Mouse (Mus musculus) neutrophil, adult 5-6 weeks (primary cell): Measurements from ENCODE around the gene Ostm1. TPM values are rescaled to one million over a fixed set of nuclear protein-coding genes. Genes with fewer than 3 reads are reported as not detected.

Source experiments
- ATAC-seq: fragments of 151-379, 151-347 bp; 2 replicates; pipeline ENCODE4 v1.8.0; 2017; ENCODE audit warnings: mild to moderate bottlenecking, moderate TSS enrichment; ENCODE audit not compliant: insufficient number of reproducible peaks, poor library complexity, low FRiP score, severe bottlenecking; ENCODE audit errors: extremely low read depth
- total RNA-seq: library from RNA; stranded (forward); fragments of 200-1000 nt; gene quantifications from 2 replicates; pipeline ENCODE4 v1.2.3, GENCODE M21; 2017

Gene Ostm1
- total RNA-seq, 1 experiment from 2014 or later = 47.6 TPM

- ATAC-seq = no peak
Observed at GRCm38 (mm10) chr10:42581694-42582565, 1.7 kb upstream of the Ostm1 start.

- no peak for ATAC-seq
Observed at GRCm38 (mm10) chr10:42582566-42583110, 984 bp upstream of the Ostm1 start.

GRCm38 (mm10) chr10:42583902-42584435, 347 bp downstream of the Ostm1 start:
- no peak for ATAC-seq

GRCm38 (mm10) chr10:42584436-42584983, 888 bp downstream of the Ostm1 start:
- no peak for ATAC-seq

GRCm38 (mm10) chr10:42585156-42585555, 1.5 kb downstream of the Ostm1 start:
- ATAC-seq = no peak

GRCm38 (mm10) chr10:42585596-42586305, 2.1 kb downstream of the Ostm1 start:
- no peak for ATAC-seq

GRCm38 (mm10) chr10:42587961-42588750, 4.5 kb downstream of the Ostm1 start:
- no peak for ATAC-seq

GRCm38 (mm10) chr10:42589505-42589904, 5.9 kb downstream of the Ostm1 start:
- ATAC-seq = no peak

GRCm38 (mm10) chr10:42590261-42591184, 6.9 kb downstream of the Ostm1 start:
- ATAC-seq = no peak

- ATAC-seq = no peak
Observed at GRCm38 (mm10) chr10:42591185-42591992, 7.8 kb downstream of the Ostm1 start.

- ATAC-seq = no peak
Observed at GRCm38 (mm10) chr10:42591993-42592686, 8.5 kb downstream of the Ostm1 start.

GRCm38 (mm10) chr10:42593201-42593600, 9.6 kb downstream of the Ostm1 start:
- ATAC-seq = no peak

- no peak for ATAC-seq
Observed at GRCm38 (mm10) chr10:42598615-42599014, 15.0 kb downstream of the Ostm1 start.

GRCm38 (mm10) chr10:42601556-42601955, 17.9 kb downstream of the Ostm1 start:
- no peak for ATAC-seq

- ATAC-seq = no peak
Observed at GRCm38 (mm10) chr10:42604874-42605273, 21.3 kb downstream of the Ostm1 start.

GRCm38 (mm10) chr10:42606757-42607156, 23.1 kb downstream of the Ostm1 start:
- ATAC-seq = no peak
